Mouse (Mus musculus) limb, embryonic 11.5 days (tissue): ENCODE results near the gene Kcnk1. TPM values are rescaled to one million over a fixed set of nuclear protein-coding genes. Genes with fewer than 3 reads are reported as not detected.
A peak's percentile ranks its signal among the peaks of the same experiment; 100 is the strongest.

Experiments
- ATAC-seq: fragments of 200-750 bp; cut with Nextera tagmentation; 2 replicates; pipeline ENCODE4 v1.8.0; 2017; ENCODE audit warnings: low read depth; ENCODE audit not compliant: insufficient number of reproducible peaks, low FRiP score, low TSS enrichment
- DNase-seq: peaks from one replicate; pipeline ENCODE4 v3.0.0-alpha.2; 2015; ENCODE audit warnings: low spot score
- H3K27ac ChIP-seq: fragments of 300-500 bp; sonication (generic); replicated peaks from 2 replicates; pipeline ENCODE4 v1.5.1; 2014; ENCODE audit warnings: low read depth, mild to moderate bottlenecking, low read length
- H3K27me3 ChIP-seq: fragments of 300-500 bp; sonication (generic); 2 replicates; pipeline ENCODE4 v1.6.1; 2014; ENCODE audit warnings: mild to moderate bottlenecking, low read length, mixed read lengths; ENCODE audit not compliant: control insufficient read depth, insufficient read depth
- H3K36me3 ChIP-seq: fragments of 300-500 bp; sonication (generic); 2 replicates; pipeline ENCODE4 v1.6.1; 2014; ENCODE audit warnings: mild to moderate bottlenecking, low read length, moderate library complexity, mixed read lengths; ENCODE audit not compliant: control insufficient read depth, insufficient read depth
- H3K4me1 ChIP-seq: fragments of 300-500 bp; sonication (generic); 2 replicates; pipeline ENCODE4 v1.6.1; 2014; ENCODE audit warnings: low read length, mixed read lengths; ENCODE audit not compliant: control insufficient read depth, insufficient read depth
- H3K4me2 ChIP-seq: fragments of 300-500 bp; sonication (generic); 2 replicates; pipeline ENCODE4 v1.6.1; 2014; ENCODE audit warnings: low read depth, mild to moderate bottlenecking, moderate library complexity; ENCODE audit not compliant: severe bottlenecking
- H3K4me3 ChIP-seq: fragments of 300-500 bp; sonication (generic); 2 replicates; pipeline ENCODE4 v1.5.1; 2014; ENCODE audit warnings: low read depth, low read length
- H3K9ac ChIP-seq: fragments of 300-500 bp; sonication (generic); 2 replicates; pipeline ENCODE4 v1.6.1; 2014; ENCODE audit warnings: mild to moderate bottlenecking, low read length
- H3K9me3 ChIP-seq: fragments of 300-500 bp; sonication (generic); 2 replicates; pipeline ENCODE4 v1.6.1; 2016; ENCODE audit warnings: low read length; ENCODE audit not compliant: control insufficient read depth
- WGBS: fragments of 180-500 bp; shearing (Covaris S2); extraction: QIAGEN DNeasy Blood & Tissue Kit; methylation state at CpG from one replicate; pipeline ENCODE4 v1.1.7; 2014; 5-methylcytosine and 5-hydroxymethylcytosine counted together
- polyA plus RNA-seq: library from polyadenylated mRNA; unstranded; fragments of >200 nt; fragmentation: Nextera tagmentation; extraction: Ambion mirVana; gene quantifications from 2 replicates; pipeline ENCODE4 v1.2.1, GENCODE M21; 2014

Gene Kcnk1
- polyA plus RNA-seq, 1 experiment from 2014 or later: 12.0 TPM

DNA sequence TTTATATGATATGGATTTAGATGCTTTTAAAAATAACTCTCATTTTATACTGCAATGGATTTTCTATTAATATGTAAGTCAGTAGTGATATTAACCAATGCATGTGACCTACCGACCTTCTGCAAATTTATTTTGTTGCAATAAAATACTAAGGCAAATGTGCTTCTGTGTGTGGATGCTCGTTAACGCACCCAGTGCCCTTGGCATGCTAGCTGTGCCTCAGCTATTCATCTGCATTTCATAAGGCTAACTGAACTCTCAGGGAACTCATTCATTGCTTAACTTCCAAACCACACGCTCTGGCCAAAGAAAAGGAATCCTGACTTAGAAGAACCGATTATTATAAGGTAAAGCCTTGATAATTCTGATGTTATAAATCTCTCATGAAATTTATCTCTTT lies 77.7 kb downstream of the Kcnk1 start:
- H3K9ac ChIP-seq: no peak overlapping the region
- ATAC-seq (no peak), DNase-seq (no peak)
- no peaks in the 10 kb centered on the region for H3K4me1 ChIP-seq
- H3K4me3 ChIP-seq: no peak overlapping the region
- H3K4me2 ChIP-seq: no peak overlapping the region
- no peaks in the 10 kb centered on the region for H3K36me3 ChIP-seq
- no peaks in the 10 kb centered on the region for H3K27me3 ChIP-seq
- H3K27ac ChIP-seq: 0 out of 2 replicates have a peak overlapping the region, but pooled peaks have one; percentile 58
- H3K9me3 ChIP-seq: no peaks in the 10 kb centered on the region
- 66% methylated on average over 5 of the region's 5 CpGs for WGBS

DNA sequence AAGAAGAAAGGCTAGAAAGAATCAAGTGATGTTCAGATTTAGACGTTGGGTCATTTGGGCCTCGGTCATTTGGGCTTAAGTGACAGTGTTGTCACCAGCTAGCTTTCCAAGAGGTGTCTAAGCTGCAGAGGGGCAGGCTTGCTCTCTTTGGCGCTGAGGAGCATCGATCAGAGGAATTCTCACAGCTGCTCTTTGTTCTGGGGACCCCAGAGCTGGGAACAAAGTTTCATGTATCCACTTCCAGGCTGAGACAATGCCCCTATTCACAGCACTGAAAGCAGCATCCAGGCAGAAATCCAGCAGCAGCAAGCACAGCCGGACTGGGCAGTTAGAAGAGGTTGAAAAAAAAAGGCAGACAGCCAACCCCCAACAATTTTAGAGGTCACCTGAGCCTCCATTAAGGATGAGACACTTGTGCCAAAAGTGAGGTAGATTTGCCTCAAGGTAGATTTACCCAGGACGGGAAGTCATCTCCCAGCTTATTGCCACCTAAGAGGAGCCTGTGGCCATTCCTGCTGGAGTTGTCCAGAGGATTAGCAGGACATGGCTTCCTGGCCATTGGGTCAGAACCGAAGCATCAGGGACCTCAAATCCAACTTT lies 78.3 kb downstream of the Kcnk1 start:
- Histone ChIP-seq H3K4me2 (no peak overlapping the region), H3K9me3 (no peaks in the 10 kb centered on the region), H3K27me3 (no peaks in the 10 kb centered on the region), H3K4me1 (no peaks in the 10 kb centered on the region), H3K27ac (0 out of 2 replicates have a peak overlapping the region, but pooled peaks have one; percentile 58), H3K4me3 (no peak overlapping the region), H3K9ac (0 out of 2 replicates have a peak overlapping the region, but pooled peaks have one; percentile 27), H3K36me3 (no peaks in the 10 kb centered on the region)
- ATAC-seq: no peak
- 65% methylated on average over 7 of the region's 7 CpGs for WGBS
- DNase-seq: peak; percentile 39

DNA sequence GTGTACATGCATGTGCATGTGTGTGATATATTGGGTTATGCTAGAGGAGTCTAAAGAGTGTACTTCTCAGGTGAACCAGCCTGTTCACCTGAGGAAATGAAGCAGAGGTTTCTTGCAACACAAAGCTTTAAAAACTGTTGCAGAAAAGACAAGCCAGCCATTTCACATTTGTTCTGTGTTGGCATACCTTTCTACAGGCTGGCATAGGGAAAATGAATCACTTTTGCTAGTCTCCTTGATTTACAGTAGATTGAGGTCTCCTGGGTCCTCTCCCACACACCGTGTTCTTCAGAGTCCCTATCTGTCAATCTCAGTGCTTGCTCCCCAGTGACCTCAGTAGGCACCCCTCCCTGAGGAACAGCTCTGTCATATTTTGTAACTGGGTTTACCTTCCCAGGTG lies 79.1 kb downstream of the Kcnk1 start:
- DNase-seq (no peak), ATAC-seq (no peak)
- Histone ChIP-seq H3K4me1 (no peaks in the 10 kb centered on the region), H3K9me3 (no peaks in the 10 kb centered on the region), H3K27me3 (no peaks in the 10 kb centered on the region), H3K9ac (no peak overlapping the region), H3K36me3 (no peaks in the 10 kb centered on the region), H3K4me2 (no peak overlapping the region), H3K27ac (no peak overlapping the region), H3K4me3 (no peak overlapping the region)
- WGBS: 87% methylated on average over 1 of the region's 1 CpGs

DNA sequence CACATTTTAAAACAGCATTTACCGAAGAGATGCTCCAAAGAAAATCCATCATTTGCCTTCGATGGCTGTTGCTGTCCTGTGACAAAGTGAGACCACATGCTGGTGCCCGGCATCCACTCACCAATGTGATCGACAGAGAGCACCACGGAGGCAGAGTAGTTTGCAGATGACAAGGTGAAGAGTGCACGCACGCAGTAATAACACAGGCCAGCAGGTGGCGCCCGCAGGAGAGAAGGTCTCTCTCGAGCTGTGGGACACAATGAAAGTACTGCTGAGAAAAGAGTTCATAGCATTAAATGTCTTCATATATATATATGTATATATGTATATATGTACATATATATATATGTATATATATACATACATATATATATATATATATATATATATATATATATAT lies 80.4 kb downstream of the Kcnk1 start:
- Histone ChIP-seq H3K4me3 (no peak overlapping the region), H3K27me3 (no peaks in the 10 kb centered on the region), H3K9me3 (no peaks in the 10 kb centered on the region), H3K4me1 (no peaks in the 10 kb centered on the region), H3K4me2 (no peak overlapping the region), H3K36me3 (no peaks in the 10 kb centered on the region), H3K9ac (no peak overlapping the region), H3K27ac (no peak overlapping the region)
- 15% methylated on average over 10 of the region's 10 CpGs for WGBS
- ATAC-seq (no peak), DNase-seq (peak; percentile 89)

Other genes starting within 250 kb of the Kcnk1 start
- gene Pcnx2, start 96.9 kb upstream of the Kcnk1 start, polyA plus RNA-seq: 0.13 TPM in 1 of 2 replicates, not detected in the other
- gene Map3k21, start 84.7 kb upstream of the Kcnk1 start, polyA plus RNA-seq: 0.06 TPM in 1 of 2 replicates, not detected in the other